Mouse (Mus musculus): ENCODE measurements at regions not wholly inside any gene's neighbourhood (a gene's known extent, or its start where the extent isn't known, plus 50 kb on each side); places are given as distances from the start of the nearest gene placed in this dataset.
"Not testable (repeated sequence)": the region's sequence is repeated elsewhere in the genome, so short reads cannot be mapped to it uniquely, and the experiment has no call there.

DNA sequence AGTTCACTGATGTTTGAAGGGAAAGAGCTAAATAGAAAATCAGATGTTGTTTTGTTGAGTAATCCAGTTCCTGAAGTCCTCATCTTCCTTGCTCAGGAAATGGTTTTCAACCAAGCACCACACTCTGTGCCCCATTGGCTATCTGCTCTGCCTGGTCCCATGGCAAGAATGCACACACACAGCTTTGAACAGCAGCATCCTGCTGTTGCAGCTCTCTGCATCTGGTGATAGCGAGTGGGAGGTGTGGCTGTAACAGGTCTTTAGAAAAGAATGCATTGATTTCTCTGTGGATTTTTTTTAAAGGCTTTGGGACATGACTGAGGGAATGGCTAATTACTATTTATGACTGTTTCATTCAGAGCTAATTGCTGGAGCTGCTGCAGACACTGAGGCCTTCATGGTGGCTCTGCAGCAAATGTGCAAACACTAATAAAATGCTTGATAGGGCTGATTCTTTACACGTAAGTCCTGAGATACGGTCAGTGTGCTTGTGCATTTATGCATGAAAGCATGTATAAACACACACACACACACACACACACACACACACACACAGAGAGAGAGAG, 459.1 kb upstream of the Nrsn1 start:
- no peak for DNase-seq (ENCODE audit: low read depth, low spot score)

DNA sequence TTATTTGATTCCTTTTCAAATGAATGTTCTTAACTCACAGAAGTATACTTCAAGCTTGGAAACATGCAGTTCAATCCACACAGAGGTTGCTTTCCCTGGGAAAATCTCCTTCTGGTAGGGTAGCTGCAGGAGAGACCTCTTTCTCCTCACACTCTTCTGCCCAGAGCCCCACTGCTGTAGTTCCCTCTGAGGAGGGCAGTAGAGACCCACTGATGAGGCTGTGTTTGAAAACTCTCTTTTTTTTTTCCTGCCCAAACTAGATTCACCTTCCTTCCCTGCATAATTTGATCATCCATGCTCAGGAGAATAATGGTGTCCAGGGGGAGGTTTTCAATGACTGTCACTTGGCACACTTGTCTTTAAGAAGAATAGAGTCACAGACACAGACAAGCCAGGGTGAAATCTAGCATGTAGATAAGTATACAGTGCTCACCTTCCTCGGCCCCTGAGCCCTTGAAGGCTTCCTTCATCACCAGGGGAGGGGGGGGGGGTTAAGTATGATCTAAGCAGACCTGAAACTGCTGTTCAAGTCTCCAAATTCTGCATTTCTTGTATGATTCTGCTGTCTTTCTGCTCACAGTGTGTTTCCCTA, 457.3 kb upstream of the Nrsn1 start:
- no peak for DNase-seq (ENCODE audit: low read depth, low spot score)

DNA sequence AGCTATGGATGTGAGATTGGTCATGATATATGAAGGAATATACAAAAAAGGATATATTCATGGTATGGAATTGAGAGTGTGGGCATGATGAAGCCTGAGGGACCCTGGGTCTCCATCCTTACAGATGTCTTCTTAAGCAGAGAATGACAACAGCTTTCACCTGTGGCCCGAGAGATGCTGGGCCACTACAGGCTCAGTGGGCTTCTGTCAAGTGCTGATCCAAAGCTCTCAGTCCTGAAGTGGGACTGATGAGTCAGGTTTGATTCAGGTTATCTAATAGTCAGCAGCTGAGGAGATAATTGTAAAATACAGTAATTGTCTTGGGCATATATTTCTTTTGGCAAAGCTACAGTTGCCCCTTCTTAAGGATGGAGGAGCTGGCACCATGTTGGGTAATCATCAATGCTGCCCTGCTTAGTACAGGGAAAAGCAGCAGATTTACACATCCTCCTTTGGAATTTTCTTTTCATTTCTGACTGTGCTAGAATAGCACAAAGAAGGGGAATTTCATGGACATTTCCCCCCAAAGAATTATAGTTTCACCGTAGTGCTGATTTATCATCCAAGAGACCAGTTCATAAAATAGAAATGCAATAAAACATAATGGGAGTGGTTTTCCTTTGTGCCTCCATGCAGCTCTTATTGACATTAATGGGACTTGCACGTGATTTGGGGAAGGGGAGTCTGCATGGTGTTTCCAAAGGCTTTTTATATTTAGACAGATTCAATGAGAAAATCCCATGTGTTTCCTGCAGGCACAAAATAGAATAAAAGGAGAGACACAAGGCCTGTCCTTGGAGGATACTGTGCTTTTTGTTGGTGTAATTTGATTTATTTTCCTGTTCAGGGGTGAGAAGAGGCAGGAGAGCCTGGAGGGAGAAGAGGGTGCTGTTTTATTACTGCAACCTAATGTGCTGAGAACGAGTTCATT, 452.6 kb upstream of the Nrsn1 start:
- DNase-seq (ENCODE audit: low read depth, low spot score) = no peak

DNA sequence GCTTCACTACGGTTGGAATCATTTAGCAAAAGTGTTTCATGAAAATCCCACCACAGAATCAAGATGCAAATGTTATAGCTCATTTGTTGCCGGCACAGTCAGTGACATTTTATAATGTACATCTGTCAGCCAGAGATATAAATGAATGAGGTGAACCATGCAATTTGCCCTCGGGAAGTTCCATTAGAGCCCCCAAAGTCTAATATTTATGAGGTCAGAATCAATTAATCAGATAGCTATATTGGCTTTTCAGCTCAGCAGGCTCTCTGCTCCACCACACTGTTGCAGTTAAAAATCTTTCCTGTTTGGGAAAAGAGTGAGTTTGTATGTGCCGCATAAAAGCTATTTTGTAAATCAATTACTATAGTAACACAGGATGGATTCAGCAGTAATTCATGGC, 430.7 kb upstream of the Nrsn1 start:
- DNase-seq (ENCODE audit: low read depth, low spot score) = no peak

DNA sequence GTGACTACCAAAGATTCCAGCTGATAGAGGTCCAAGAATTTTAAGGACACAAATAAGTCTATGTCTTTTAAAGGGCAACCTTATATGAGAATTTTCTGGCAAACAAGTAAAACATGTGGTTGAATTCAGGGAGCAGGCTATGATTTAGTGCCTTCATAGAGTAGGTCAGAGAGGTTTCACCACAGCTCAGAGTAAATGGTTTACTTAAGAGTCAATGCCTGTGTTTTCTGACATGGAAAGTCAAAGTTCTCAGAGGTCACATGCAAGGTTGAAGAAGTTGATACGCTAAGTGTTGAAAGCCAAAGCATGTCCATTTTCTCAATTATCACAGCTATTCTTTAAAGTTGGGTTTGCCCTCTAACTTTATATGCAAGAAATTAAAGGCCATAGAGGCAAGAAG, 425.7 kb upstream of the Nrsn1 start:
- no peak for DNase-seq (ENCODE audit: low read depth, low spot score)

DNA sequence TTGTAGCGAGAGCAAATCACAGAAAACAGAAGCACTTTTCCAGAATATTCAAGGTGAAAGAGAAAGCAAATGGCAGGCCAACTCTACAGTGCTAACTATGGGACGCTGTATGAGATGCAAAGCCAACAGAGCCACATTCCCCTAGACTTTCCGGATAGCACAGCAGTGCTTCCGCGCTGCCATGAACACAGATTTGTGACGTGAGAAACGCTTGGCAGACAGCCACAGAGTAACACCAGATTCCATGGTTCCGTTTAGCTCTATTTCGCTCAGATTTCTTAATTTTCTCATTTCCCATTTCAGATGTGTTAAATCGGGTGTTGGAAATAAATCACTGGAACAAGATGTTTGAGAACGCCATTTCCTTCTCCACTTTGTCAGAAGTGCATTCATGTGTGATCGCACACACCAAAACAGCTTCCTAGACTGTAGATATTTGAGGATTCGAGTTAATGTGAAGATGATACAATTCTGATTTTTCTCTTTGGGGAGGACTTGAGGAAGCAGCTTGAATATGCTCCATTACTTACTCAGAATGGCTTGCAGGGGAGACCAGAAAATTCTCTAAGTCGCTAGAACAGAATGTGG, 424.8 kb upstream of the Nrsn1 start:
- no peak for DNase-seq (ENCODE audit: low read depth, low spot score)

DNA sequence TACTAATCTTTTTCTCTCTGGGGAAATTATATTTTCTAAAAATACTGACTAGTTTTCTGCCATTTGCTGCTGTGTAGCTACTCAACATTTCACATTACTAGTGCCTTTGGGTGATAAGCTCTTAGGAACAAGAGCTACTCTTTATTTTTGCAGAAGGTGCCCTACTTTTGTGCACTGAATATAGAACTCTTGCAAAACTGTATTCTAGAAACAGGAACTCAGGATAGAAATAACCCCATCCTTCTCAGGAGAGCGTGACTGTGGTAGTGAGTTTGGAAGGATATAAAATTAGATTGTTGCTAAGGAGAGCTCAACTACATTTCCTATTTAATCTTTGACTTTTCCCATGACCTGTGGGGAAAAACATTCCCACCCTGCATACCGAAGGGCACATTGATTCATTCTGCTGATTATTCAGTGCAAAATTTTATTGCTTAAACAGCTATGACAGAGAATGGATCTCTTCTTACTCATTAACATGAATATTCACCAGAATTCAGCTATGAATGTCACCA, 408.0 kb upstream of the Nrsn1 start:
- DNase-seq (ENCODE audit: low read depth, low spot score) = no peak

DNA sequence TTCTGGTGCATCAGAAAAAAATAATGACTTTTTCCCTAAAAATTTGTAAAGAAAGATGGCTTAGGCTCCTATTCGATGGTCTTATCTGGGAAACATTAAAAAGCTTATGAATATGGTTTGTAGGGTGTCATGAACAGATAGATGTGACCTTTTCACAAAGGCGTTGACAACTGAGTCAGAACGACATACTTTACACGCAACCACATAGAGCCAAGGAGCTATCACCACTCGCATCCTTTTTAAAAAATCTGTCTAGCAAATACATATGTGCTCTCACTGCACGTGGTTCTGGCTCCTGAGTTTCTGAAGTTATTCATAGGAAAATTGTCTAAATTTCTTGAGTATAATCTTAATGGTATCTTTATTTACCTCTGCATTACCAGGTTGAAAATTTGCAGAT, 404.9 kb upstream of the Nrsn1 start:
- no peak for DNase-seq (ENCODE audit: low read depth, low spot score)

DNA sequence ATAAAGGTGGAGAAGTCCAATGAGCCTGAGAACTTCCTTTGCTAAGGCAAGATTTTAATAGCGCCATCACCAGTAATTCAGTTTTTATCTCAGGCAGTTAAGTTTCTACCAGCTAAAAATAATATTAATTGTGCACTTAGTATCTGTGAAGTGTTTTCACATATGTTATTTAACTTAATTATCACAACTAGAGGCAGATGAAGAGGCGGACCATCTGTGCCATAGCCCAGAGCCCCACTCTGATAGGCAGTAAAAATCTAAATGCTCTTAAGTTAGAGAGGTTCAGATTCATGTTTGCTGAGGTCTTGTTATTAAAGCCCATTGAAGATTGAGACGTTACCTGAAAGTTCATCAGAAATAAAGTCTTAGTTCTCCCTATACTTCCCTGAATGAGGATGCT, 395.7 kb upstream of the Nrsn1 start:
- no peak for DNase-seq (ENCODE audit: low read depth, low spot score)

DNA sequence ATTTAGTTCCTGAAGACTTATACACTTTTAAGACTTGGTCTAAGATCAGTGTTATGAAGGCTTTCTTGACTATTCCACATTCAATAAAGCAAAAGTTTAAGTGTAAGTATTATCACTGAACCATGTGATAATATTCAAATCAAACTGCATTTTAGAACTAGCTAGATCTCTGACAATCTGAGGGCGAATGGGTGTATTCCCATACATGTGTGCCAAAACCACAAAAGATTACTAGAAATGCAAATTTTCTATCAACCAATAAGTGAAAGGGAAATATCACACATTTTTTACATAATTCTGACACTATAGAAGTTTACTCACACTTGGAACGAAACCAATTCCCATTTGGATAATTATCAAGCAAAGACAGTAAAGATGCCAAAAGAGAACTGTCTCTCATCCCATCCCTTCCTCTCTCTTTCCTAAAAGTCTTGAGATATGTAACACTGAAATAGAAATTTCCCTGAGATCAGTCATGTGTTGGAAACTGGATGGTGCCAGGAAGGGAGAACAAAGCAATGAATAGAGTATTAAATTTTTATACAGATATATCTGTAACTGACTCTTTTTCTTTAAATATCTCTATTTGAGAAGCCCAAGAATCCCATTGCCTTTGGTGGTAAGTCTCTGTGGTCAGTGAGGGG, 394.8 kb upstream of the Nrsn1 start:
- DNase-seq (ENCODE audit: low read depth, low spot score) = no peak

DNA sequence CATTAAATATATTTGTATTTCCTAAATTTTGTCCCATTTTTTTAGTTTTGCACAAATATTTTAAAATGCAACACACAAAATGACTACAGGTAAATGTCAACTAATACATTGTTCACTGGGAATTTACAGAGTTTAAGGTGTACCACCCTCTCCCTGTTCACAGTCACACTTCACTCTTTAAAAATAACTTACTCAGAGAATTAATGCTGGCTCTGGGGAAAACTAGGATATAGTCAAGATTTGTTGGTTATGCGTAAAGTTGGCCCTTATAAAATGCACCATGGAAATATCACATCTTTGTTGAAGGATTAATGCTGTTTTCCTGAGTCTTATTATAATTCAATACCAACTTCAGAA, 378.1 kb upstream of the Nrsn1 start:
- no peak for DNase-seq (ENCODE audit: low read depth, low spot score)

DNA sequence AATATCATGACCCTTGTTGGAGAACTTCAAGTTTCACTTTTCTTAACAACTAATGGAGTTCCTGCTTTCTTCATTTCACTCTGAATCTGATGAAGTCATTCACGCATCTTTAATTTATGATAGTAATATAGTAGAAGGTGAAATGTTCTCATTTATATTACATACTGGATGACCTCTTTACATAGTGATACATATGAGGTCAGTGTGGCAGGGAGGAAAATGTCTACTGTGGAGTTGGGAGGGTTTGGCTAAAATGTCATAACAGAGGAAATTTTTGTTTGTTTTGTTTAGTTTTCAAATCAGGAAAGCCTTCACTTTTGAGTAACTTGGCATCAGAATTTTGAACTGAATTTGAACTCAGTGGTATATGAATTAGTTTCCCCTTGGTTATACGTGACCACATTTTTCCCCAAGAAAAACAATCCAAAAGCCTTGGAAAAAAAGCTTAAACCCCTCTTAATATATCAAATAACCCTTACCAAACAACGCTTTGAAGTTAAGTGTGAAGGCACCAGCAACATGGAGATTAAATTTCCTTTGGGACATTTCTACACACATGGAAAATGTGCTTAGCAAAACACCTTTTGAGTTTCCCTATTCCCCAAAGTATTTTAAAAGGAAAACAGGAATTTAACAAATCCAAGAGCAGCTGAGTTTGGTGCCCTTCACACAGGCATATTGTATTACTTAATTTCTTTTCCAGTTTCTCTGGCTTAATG, 377.6 kb upstream of the Nrsn1 start:
- DNase-seq (ENCODE audit: low read depth, low spot score) = no peak

DNA sequence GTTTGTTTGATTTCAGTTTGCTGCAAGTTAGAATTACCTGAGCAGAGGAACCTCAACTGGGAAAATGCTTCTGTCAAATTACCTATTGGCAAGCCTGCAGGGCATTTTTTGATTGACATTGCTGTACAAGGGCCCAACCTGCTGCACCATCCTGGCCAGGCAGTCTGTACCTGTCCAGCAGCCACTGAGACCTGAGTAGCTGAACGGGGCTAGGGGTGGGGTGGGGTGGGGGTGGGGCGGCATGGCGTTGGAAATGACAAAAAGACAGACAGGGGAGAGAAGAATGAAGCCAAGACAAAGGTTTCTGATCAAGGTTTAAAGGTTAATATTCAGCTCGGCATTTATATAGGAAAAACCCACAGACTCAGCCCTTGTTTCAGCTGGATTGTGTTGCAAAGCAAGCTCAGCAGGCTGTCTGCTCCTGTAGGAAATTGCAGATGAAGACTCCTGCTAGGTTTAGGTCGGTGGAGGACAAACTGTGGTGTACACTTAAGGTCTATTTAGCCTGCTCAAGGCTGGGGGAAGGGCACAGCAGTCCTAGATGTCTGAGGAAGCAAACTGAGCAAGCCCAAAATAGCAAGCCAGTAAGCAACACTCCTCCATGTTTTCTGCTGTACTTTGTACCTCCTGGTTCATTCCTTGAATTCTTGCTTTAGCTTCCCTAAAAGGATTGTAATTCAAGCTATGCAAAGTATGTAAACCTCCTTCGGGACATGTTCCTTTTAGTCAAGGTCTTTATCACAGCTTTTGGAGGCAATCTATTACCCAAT, 369.4 kb upstream of the Nrsn1 start:
- peak; percentile 93 for DNase-seq (ENCODE audit: low read depth, low spot score)

DNA sequence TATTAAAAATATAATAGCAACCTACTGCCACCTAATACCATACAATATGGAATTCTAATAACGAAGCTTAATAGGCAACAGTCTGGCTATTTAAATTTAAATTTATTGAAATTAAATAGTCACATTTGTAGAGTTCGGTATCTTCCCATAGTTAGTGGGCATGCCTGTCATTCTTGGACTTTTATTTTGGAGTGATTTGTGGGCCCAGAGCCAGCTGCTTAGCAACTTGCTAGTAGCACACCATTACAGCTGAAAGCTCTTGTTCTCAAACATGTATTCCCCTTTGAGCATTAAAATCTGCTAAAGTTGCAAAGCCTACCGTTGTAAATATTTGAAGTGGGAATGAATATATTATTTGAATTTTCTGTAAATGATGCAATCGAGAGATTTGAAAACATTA, 359.2 kb upstream of the Nrsn1 start:
- DNase-seq (ENCODE audit: low read depth, low spot score) = peak; percentile 3

DNA sequence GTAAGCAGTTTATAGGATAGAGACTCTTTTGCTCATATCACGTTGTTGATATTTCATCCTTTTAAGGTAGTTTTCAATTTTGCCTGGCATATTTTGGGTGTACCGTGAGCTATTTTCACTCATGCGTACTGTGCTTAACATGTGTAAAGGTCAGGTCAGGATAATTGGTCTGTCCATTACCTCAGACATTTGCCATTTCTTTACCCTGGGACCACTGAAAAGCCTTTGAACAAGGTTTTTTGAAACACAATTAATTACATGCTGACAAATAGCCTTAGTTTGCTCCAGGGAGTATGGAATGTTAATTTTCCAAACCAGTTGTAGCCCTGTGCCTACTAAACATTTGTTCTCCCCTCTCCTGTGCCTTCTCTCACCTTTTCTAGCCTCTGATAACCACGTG, 347.3 kb upstream of the Nrsn1 start:
- DNase-seq (ENCODE audit: low read depth, low spot score) = no peak

DNA sequence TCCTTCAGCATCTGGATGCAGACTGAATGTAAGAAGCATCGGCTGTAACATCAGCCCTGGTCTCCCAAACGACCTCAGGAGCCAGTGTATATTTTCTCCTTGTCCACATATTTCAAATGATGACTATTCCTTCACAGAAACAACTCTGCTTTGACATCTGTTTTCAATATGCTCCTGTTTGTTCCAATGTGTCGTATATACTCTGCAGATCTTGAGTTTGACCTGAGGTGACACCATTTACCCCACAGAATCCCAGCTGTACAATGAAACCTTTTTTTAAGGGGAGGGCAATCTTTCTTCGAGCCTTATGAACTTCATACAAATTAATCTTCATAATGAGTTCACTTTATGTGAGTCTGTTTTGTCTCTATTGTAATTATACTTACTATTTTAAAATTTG, 341.7 kb upstream of the Nrsn1 start:
- DNase-seq (ENCODE audit: low read depth, low spot score) = no peak

DNA sequence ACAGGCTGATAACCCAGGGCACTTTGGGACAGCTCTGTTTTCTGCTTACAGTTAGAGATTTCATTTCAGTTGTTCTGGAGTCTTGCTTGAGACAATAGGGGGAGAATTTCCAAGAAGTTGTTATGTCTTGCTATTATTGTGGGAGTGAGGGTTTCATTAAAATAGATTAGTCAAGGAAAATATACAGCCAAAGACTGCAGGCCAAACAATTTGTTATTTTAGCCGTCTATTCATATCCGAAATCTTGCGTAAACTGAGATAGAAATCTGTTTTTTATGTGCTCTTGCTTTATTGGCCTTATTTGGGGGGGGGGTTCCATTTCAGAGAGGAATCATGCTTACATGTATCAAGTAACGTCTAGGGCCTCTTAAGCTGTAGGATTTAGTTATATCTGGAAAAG, 339.3 kb upstream of the Nrsn1 start:
- no peak for DNase-seq (ENCODE audit: low read depth, low spot score)

DNA sequence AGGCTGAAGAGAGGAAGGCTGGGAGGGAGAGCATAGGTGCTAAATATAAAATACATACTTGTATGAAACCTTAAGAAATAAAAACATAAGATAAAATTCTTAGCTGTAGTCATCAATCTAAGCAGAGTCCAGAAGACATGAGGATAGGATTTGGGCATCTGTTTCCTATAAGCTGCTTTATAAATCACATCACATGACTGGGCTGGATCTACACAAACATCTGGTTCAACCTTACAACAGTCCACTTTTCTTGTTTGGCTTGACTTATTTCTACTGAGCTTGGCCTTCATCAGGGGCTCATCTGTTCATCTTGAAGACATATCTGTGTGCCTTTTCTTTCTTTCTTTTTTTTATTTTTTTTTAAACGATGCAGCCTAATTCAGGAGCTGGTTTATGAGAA, 338.9 kb upstream of the Nrsn1 start:
- DNase-seq (ENCODE audit: low read depth, low spot score) = no peak

DNA sequence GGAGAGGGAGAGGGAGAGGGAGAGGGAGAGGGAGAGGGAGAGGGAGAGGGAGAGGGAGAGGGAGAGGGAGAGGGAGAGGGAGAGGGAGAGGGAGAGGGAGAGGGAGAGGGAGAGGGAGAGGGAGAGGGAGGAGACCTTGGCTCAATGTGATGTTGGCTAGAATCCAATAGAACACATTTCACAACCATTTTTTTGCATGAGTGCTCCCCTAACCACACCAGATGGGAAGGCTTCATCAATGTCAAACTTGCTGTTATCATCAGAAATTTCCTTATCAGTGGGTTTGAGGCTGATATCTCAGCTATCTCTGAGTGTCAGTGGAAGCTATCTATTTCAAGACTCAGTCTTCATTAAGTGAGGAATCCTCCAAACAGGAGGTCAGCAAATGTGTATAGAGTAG, 331.0 kb upstream of the Nrsn1 start:
- DNase-seq (ENCODE audit: low read depth, low spot score) = not testable (repeated sequence)

DNA sequence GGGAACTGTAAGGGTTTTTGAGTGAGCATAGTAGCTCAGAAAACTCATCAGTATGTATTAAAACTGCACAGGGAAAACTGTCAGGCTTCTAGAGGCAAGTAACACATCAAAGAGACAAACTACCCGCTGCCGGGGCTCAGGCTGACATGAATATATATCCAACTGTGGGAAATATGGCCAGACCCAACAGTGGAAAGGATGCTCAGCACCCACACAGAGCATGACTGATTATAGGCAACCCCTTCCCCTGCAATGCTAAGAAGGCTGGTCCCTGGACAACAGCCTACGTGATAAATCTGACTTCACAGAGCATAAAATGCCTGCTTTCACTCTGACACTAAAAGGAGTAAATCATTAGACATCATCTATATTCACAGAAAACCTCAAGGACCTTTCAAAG, 324.3 kb upstream of the Nrsn1 start:
- DNase-seq (ENCODE audit: low read depth, low spot score) = no peak

DNA sequence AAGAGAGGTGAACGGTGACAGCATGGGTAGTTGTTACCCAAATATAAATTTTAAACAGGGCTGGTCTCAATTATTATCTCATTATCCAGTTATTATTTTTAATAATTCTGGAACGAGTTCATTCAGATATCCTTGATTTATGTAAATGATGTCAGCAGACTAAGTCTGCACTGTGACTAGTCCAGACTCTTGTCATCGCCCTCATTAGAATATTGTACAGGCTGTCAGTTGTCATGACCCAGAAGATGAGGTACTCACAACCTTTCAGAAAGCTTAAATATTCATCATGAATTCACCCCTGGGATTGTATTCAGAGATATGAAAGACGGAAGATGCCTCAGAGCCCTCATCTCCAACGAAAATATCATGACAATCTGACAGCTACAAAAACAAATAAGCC, 300.3 kb upstream of the Nrsn1 start:
- DNase-seq (ENCODE audit: low read depth, low spot score) = no peak
